Mouse (Mus musculus): Measurements from ENCODE around the gene Abca16.

DNA sequence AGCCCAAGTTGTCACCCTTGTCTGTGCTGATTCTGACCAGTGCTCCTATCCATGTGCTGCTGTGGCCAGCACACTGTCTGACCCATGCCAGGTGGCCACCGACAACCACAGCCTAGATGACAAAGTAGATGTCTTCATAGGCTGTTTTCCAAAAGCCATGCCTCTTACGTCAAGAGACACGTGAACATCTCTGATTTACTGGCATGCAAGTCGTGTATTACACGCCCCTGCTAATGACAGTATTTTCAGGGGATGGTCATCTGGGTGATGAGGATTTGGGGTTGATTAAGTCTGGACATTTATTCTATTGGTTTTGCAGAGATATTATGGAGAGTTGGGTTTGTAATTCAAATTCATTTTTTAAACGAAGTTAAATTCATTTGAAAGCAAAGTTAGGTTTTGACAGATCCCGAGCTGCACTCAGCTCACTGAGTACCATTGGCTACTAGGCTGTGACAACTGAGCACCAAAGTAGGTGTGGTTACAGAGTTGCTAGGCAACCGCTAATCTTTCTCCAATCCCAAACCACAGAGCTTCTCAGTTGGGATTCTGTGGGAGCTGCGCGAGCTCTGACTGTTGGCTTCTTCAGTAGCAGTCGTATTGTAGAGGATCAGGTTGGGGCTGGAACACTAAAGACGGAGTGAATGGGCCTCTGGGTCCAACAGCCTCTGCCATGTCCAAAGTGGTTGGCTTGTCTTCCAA, 143.2 kb downstream of the Abca16 start:
- no peak for TF ChIP-seq CTCF (IDR thresholded peaks at IDR 0.05; ENCODE audit: control insufficient read depth, insufficient read depth, insufficient read length)
- no peak for TF ChIP-seq USF1 (IDR thresholded peaks at IDR 0.05; ENCODE audit: low read depth)
- no peak for TF ChIP-seq CEBPB (IDR thresholded peaks at IDR 0.05; ENCODE audit: low read depth)
- TF ChIP-seq MAX (IDR thresholded peaks at IDR 0.05), result no peak
- no peak for TF ChIP-seq FOSL1 (IDR thresholded peaks at IDR 0.05; ENCODE audit: insufficient read depth, low read length, poor library complexity, severe bottlenecking)
